Mouse (Mus musculus) bone marrow, adult 2 months (tissue): ENCODE measurements around the gene Rasl11a.

Source experiments
- CTCF ChIP-seq: fragments of 200-500 bp; IDR thresholded peaks from 2 replicates; pipeline ENCODE4 v1.5.1; 2011; ENCODE audit warnings: low read length, control low read depth; ENCODE audit not compliant: control insufficient read depth, insufficient read depth
- POLR2A ChIP-seq: fragments of 200-500 bp; IDR thresholded peaks from 2 replicates; pipeline ENCODE4 v1.6.1; 2011; ENCODE audit warnings: low read depth, mild to moderate bottlenecking, control low read depth, low read length, borderline replicate concordance; ENCODE audit not compliant: control insufficient read depth

GRCm38 (mm10) chr5:146892904-146893303 lies 48.0 kb downstream of the Rasl11a start:
- no peak for TF ChIP-seq CTCF
- no peak for TF ChIP-seq POLR2A
